Mouse (Mus musculus) lung, embryonic 14.5 days (tissue): ENCODE measurements around the gene 9830107B12Rik. TPM values are rescaled to one million over a fixed set of nuclear protein-coding genes. Genes with fewer than 3 reads are reported as not detected.
"Not testable (repeated sequence)": the region's sequence is repeated elsewhere in the genome, so short reads cannot be mapped to it uniquely, and the experiment has no call there.

Source experiments
- ATAC-seq: fragments of 200-750 bp; cut with Nextera tagmentation; 2 replicates; pipeline ENCODE4 v1.8.0; 2017; ENCODE audit warnings: mild to moderate bottlenecking, moderate TSS enrichment, moderate library complexity; ENCODE audit not compliant: insufficient read depth
- DNase-seq: peaks from one replicate; pipeline ENCODE4 v3.0.0-alpha.2; 2015
- H3K27ac ChIP-seq: fragments of 300-500 bp; sonication (generic); 2 replicates; pipeline ENCODE4 v1.5.1; 2014; ENCODE audit warnings: low read depth, mild to moderate bottlenecking, moderate library complexity
- H3K27me3 ChIP-seq: fragments of 300-500 bp; sonication (generic); 2 replicates; pipeline ENCODE4 v1.6.1; 2014; ENCODE audit warnings: low read length, control low read depth; ENCODE audit not compliant: insufficient read depth
- H3K36me3 ChIP-seq: fragments of 300-500 bp; sonication (generic); 2 replicates; pipeline ENCODE4 v1.6.1; 2014; ENCODE audit warnings: control low read depth; ENCODE audit not compliant: insufficient read depth
- H3K4me1 ChIP-seq: fragments of 300-500 bp; sonication (generic); 2 replicates; pipeline ENCODE4 v1.6.1; 2014; ENCODE audit warnings: antibody characterized with exemption, control low read depth; ENCODE audit not compliant: insufficient read depth
- H3K4me2 ChIP-seq: fragments of 300-500 bp; sonication (generic); 2 replicates; pipeline ENCODE4 v1.6.1; 2014; ENCODE audit warnings: mild to moderate bottlenecking
- H3K4me3 ChIP-seq: fragments of 300-500 bp; sonication (generic); 2 replicates; pipeline ENCODE4 v1.5.1; 2014; ENCODE audit warnings: low read depth, low read length
- H3K9ac ChIP-seq: fragments of 300-500 bp; sonication (generic); 2 replicates; pipeline ENCODE4 v1.6.1; 2014
- H3K9me3 ChIP-seq: fragments of 300-500 bp; sonication (generic); 2 replicates; pipeline ENCODE4 v1.6.1; 2016; ENCODE audit warnings: low read depth, low read length, control low read depth
- CTCF ChIP-seq: IDR thresholded peaks from 2 replicates; pipeline ENCODE4 v1.5.1; 2016; ENCODE audit warnings: antibody characterized with exemption, low read depth
- WGBS: fragments of 180-500 bp; shearing (Covaris S2); extraction: QIAGEN DNeasy Blood & Tissue Kit; methylation state at CpG from one replicate; pipeline ENCODE4 v1.1.7; 2014; 5-methylcytosine and 5-hydroxymethylcytosine counted together
- polyA plus RNA-seq: library from polyadenylated mRNA; unstranded; fragments of >200 nt; fragmentation: Nextera tagmentation; extraction: Ambion mirVana; gene quantifications from 2 replicates; pipeline ENCODE4 v1.2.1, GENCODE M21; 2014

The 9830107B12Rik gene
- polyA plus RNA-seq: not detected in 2 replicates

- Histone ChIP-seq H3K27ac (no peak within 1 kb of the TSS), H3K4me3 (no peak within 1 kb of the TSS), H3K9me3 (no peaks in the 10 kb centered on the region), H3K27me3 (no peaks in the 10 kb centered on the region), H3K4me2 (no peak within 1 kb of the TSS), H3K36me3 (no peaks in the 10 kb centered on the region), H3K9ac (no peak within 1 kb of the TSS), H3K4me1 (no peaks in the 10 kb centered on the region)
- WGBS: 59% methylated on average over 3 of the region's 3 CpGs
- no peak for TF ChIP-seq CTCF
- ATAC-seq (no peak), DNase-seq (no peak)
Measured at GRCm38 (mm10) chr17:48146120-48146519, at the start of gene 9830107B12Rik. TSS of gene 9830107B12Rik (minus strand) at chr17:48146268.

- no peaks in the 10 kb centered on the region for H3K9me3 ChIP-seq
- no peak for TF ChIP-seq CTCF
Measured at GRCm38 (mm10) chr17:48192366-48192765, 46.3 kb upstream of the 9830107B12Rik start.

GRCm38 (mm10) chr17:48185252-48185651 lies 39.2 kb upstream of the 9830107B12Rik start:
- Histone ChIP-seq H3K27me3 (no peaks in the 10 kb centered on the region), H3K4me3 (no peak overlapping the region), H3K4me1 (no peaks in the 10 kb centered on the region), H3K36me3 (no peaks in the 10 kb centered on the region), H3K27ac (no peak overlapping the region), H3K9ac (no peak overlapping the region), H3K4me2 (no peak overlapping the region), H3K9me3 (no peaks in the 10 kb centered on the region)
- ATAC-seq: no peak
- TF ChIP-seq CTCF: no peak
- no peak for DNase-seq
- WGBS: 51% methylated on average over 5 of the region's 5 CpGs

More at GRCm38 (mm10) chr17:48192366-48192765, 46.3 kb upstream of the 9830107B12Rik start:
- WGBS: 46% methylated on average over 2 of the region's 2 CpGs
- no peaks in the 10 kb centered on the region for H3K27me3 ChIP-seq
- no peaks in the 10 kb centered on the region for H3K4me1 ChIP-seq
- ATAC-seq: no peak
- no peak overlapping the region for H3K4me2 ChIP-seq
- H3K9ac ChIP-seq: no peak overlapping the region
- no peak for DNase-seq
- no peaks in the 10 kb centered on the region for H3K36me3 ChIP-seq
- H3K27ac ChIP-seq: no peak overlapping the region
- no peak overlapping the region for H3K4me3 ChIP-seq

- WGBS: 68% methylated on average over 2 of the region's 2 CpGs
- H3K36me3 ChIP-seq, ATAC-seq: not testable (repeated sequence)
Measured at GRCm38 (mm10) chr17:48167103-48167502, 21.0 kb upstream of the 9830107B12Rik start, which contains the start of gene A530064D06Rik. TSS of gene A530064D06Rik (minus strand) at chr17:48167275.

GRCm38 (mm10) chr17:48157382-48158076 lies 11.5 kb upstream of the 9830107B12Rik start:
- no peaks in the 10 kb centered on the region for H3K27me3 ChIP-seq
- ATAC-seq: no peak
- no peak for TF ChIP-seq CTCF
- no peak for DNase-seq
- WGBS: 39% methylated on average over 1 of the region's 1 CpGs
- no peak overlapping the region for H3K4me2 ChIP-seq
- H3K4me3 ChIP-seq: no peak overlapping the region
- H3K27ac ChIP-seq: no peak overlapping the region
- no peaks in the 10 kb centered on the region for H3K36me3 ChIP-seq
- H3K9ac ChIP-seq: no peak overlapping the region
- H3K9me3 ChIP-seq: no peaks in the 10 kb centered on the region
- H3K4me1 ChIP-seq: no peaks in the 10 kb centered on the region

More at GRCm38 (mm10) chr17:48167103-48167502, 21.0 kb upstream of the 9830107B12Rik start, which contains the start of gene A530064D06Rik:
- H3K27me3 ChIP-seq, H3K4me2 ChIP-seq, H3K4me1 ChIP-seq, H3K27ac ChIP-seq, DNase-seq, H3K9me3 ChIP-seq, H3K9ac ChIP-seq, H3K4me3 ChIP-seq: not testable (repeated sequence)

GRCm38 (mm10) chr17:48132810-48133209 lies 13.3 kb downstream of the 9830107B12Rik start:
- ATAC-seq: no peak
- no peak for TF ChIP-seq CTCF
- H3K4me1 ChIP-seq: no peaks in the 10 kb centered on the region
- H3K27ac ChIP-seq: no peak overlapping the region
- H3K9ac ChIP-seq: no peak overlapping the region
- no peak overlapping the region for H3K4me2 ChIP-seq
- H3K4me3 ChIP-seq: no peak overlapping the region
- WGBS: 71% methylated on average over 2 of the region's 2 CpGs
- no peaks in the 10 kb centered on the region for H3K27me3 ChIP-seq
- H3K36me3 ChIP-seq: no peaks in the 10 kb centered on the region
- no peak for DNase-seq
- H3K9me3 ChIP-seq: no peaks in the 10 kb centered on the region

- H3K4me1 ChIP-seq: no peaks in the 10 kb centered on the region
- no peaks in the 10 kb centered on the region for H3K9me3 ChIP-seq
- TF ChIP-seq CTCF: no peak
- no peaks in the 10 kb centered on the region for H3K36me3 ChIP-seq
- no peak overlapping the region for H3K4me2 ChIP-seq
- no peak overlapping the region for H3K27ac ChIP-seq
- H3K27me3 ChIP-seq: no peaks in the 10 kb centered on the region
- H3K9ac ChIP-seq: no peak overlapping the region
- no peak overlapping the region for H3K4me3 ChIP-seq
- DNase-seq (no peak), ATAC-seq (no peak)
- 90% methylated on average over 20 of the region's 20 CpGs for WGBS
Measured at GRCm38 (mm10) chr17:48120456-48120855, 25.6 kb downstream of the 9830107B12Rik start.
